Mouse (Mus musculus) adrenal gland, postnatal 10 days (tissue): ENCODE data around the gene Tex14. TPM values are rescaled to one million over a fixed set of nuclear protein-coding genes. Genes with fewer than 3 reads are reported as not detected.
"Not testable (repeated sequence)": the region's sequence is repeated elsewhere in the genome, so short reads cannot be mapped to it uniquely, and the experiment has no call there.

Experiments used
- DNase-seq: peaks from one replicate; pipeline ENCODE4 v3.0.0; 2021; ENCODE audit warnings: mixed read lengths
- total RNA-seq, 2 experiments: library from RNA; stranded (reverse); gene quantifications; 2 replicates each; pipeline ENCODE4 v1.2.3; 2021

Tex14 gene
- total RNA-seq, 2 experiments from 2014 or later: 0.58 to 0.90 TPM

GRCm38 (mm10) chr11:87472058-87472457, 67.2 kb downstream of the Tex14 start:
- not testable (repeated sequence) for DNase-seq

GRCm38 (mm10) chr11:87479172-87479571, 74.3 kb downstream of the Tex14 start:
- not testable (repeated sequence) for DNase-seq

GRCm38 (mm10) chr11:87483796-87484326, 79.0 kb downstream of the Tex14 start:
- no peak for DNase-seq

- no peak for DNase-seq
Measured at GRCm38 (mm10) chr11:87488948-87489347, 84.1 kb downstream of the Tex14 start.

- DNase-seq: no peak
Measured at GRCm38 (mm10) chr11:87504690-87505214, 99.9 kb downstream of the Tex14 start.

GRCm38 (mm10) chr11:87506502-87506901, 101.6 kb downstream of the Tex14 start:
- DNase-seq: no peak

- no peak for DNase-seq
Measured at GRCm38 (mm10) chr11:87507043-87507442, 102.2 kb downstream of the Tex14 start.

GRCm38 (mm10) chr11:87519260-87519659, 114.4 kb downstream of the Tex14 start:
- peak; percentile 51 for DNase-seq

GRCm38 (mm10) chr11:87523466-87523865, 118.6 kb downstream of the Tex14 start:
- DNase-seq: no peak

GRCm38 (mm10) chr11:87523967-87524366, 119.1 kb downstream of the Tex14 start:
- no peak for DNase-seq

GRCm38 (mm10) chr11:87524780-87525179, 119.9 kb downstream of the Tex14 start:
- no peak for DNase-seq

GRCm38 (mm10) chr11:87527364-87527763, 122.5 kb downstream of the Tex14 start:
- no peak for DNase-seq

GRCm38 (mm10) chr11:87527990-87528389, 123.1 kb downstream of the Tex14 start:
- no peak for DNase-seq

- DNase-seq: no peak
Measured at GRCm38 (mm10) chr11:87531695-87532094, 126.8 kb downstream of the Tex14 start.

- peak; percentile 13 for DNase-seq
Measured at GRCm38 (mm10) chr11:87542285-87542684, 137.4 kb downstream of the Tex14 start.

- DNase-seq: no peak
Measured at GRCm38 (mm10) chr11:87542906-87543305, 138.0 kb downstream of the Tex14 start.

GRCm38 (mm10) chr11:87553342-87553741, 148.5 kb downstream of the Tex14 start:
- no peak for DNase-seq

- DNase-seq: no peak
Measured at GRCm38 (mm10) chr11:87554386-87554785, 149.5 kb downstream of the Tex14 start.

- no peak for DNase-seq
Measured at GRCm38 (mm10) chr11:87555106-87555703, 150.3 kb downstream of the Tex14 start.

- no peak for DNase-seq
Measured at GRCm38 (mm10) chr11:87561208-87561607, 156.3 kb downstream of the Tex14 start.

- no peak for DNase-seq
Measured at GRCm38 (mm10) chr11:87566501-87566900, 161.6 kb downstream of the Tex14 start, which contains the start of gene Gm11492. TSS of gene Gm11492 (plus strand) at chr11:87566653.

GRCm38 (mm10) chr11:87568255-87568953, 163.5 kb downstream of the Tex14 start, which contains the start of gene Sept4:
TSS of gene Sept4 (plus strand) at chr11:87568903.
- DNase-seq: no peak

- no peak for DNase-seq
Measured at GRCm38 (mm10) chr11:87570743-87571142, 165.9 kb downstream of the Tex14 start.
